Mouse (Mus musculus) bone marrow, adult 2 months (tissue): ENCODE results near the gene Lactb. TPM values are rescaled to one million over a fixed set of nuclear protein-coding genes. Genes with fewer than 3 reads are reported as not detected.
"Not testable (repeated sequence)": the region's sequence is repeated elsewhere in the genome, so short reads cannot be mapped to it uniquely, and the experiment has no call there.

Source experiments
- H3K27ac ChIP-seq: fragments of 200-500 bp; 2 replicates; pipeline ENCODE4 v1.5.1; 2012; ENCODE audit warnings: low read depth, mild to moderate bottlenecking, control low read depth, inconsistent platforms, low read length; ENCODE audit not compliant: control insufficient read depth, poor library complexity, insufficient read depth
- H3K4me1 ChIP-seq: fragments of 200-500 bp; 2 replicates; pipeline ENCODE4 v1.6.1; 2011; ENCODE audit warnings: low read length; ENCODE audit not compliant: control insufficient read depth, insufficient read depth
- H3K4me3 ChIP-seq: fragments of 200-500 bp; replicated peaks from 2 replicates; pipeline ENCODE3; 2011; ENCODE audit warnings: mild to moderate bottlenecking, low read depth, low read length, control low read depth; ENCODE audit not compliant: control insufficient read depth
- CTCF ChIP-seq: fragments of 200-500 bp; IDR thresholded peaks from 2 replicates; pipeline ENCODE4 v1.5.1; 2011; ENCODE audit warnings: low read length, control low read depth; ENCODE audit not compliant: control insufficient read depth, insufficient read depth
- POLR2A ChIP-seq: fragments of 200-500 bp; IDR thresholded peaks from 2 replicates; pipeline ENCODE4 v1.6.1; 2011; ENCODE audit warnings: low read depth, mild to moderate bottlenecking, control low read depth, low read length, borderline replicate concordance; ENCODE audit not compliant: control insufficient read depth
- WGBS: fragments of 180-500 bp; shearing (Covaris S2); methylation state at CpG from one replicate; pipeline ENCODE4 v1.1.7; 2018; 5-methylcytosine and 5-hydroxymethylcytosine counted together
- polyA plus RNA-seq: library from polyadenylated mRNA; stranded (reverse); fragments of >200 nt; gene quantifications from 2 replicates; pipeline ENCODE4 v1.2.4, GENCODE M21; 2011; ENCODE audit warnings: low replicate concordance; ENCODE audit not compliant: missing spikeins, insufficient read depth, insufficient read length

Lactb gene
- polyA plus RNA-seq, 1 experiment: 8.1 TPM

DNA sequence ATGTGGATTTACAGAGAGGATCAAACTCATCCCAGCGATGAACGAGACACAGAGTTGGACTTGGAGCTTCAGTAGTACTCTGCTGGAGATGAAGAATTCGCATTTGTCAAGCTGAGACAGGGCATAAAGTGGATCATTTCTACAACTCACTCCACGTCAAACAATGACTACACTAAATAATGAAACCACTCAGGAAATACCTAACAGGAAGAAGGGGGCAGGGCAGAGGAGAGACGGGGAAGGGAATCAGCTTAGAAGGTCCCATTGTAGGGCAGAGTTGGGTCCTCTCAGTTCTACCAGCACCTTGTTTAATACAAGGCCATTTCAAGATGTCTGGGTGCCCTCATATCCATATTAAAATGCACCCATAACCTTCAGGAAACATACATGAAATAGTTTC lies 59.9 kb downstream of the Lactb start:
- WGBS: 8% methylated on average over 5 of the region's 5 CpGs
- peaks cover 10% of the 10 kb centered on the region; the same call in 1 of the 2 replicates for H3K4me1 ChIP-seq
- H3K27ac ChIP-seq: peak overlapping the region; percentile 74; the same call in 1 of the 2 replicates
- no peak for TF ChIP-seq CTCF
- TF ChIP-seq POLR2A: no peak
- H3K4me3 ChIP-seq: no peak overlapping the region

DNA sequence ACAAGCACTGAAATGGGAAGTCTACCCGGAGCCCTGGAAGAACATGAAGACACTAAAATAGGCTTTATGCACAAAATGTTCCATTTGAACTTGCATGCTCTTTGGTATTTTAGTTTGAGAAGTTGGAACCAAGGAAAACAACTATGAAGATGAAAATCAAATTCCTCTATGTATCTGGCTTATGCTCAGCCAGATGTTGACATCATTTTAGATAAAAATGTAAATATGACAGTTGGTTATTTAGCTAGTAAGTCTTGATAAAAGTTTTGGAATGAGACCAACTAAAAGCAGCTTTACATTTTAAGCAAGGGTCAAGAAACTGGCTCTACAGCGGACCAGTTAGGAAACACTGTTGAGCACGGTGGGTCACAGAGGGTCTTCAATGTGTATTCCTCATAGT lies 60.7 kb downstream of the Lactb start:
- no peak for TF ChIP-seq POLR2A
- TF ChIP-seq CTCF: no peak
- H3K27ac ChIP-seq: peak overlapping the region; percentile 37; the same call in 1 of the 2 replicates
- no peak overlapping the region for H3K4me3 ChIP-seq
- WGBS: 50% methylated on average over 3 of the region's 3 CpGs
- H3K4me1 ChIP-seq: peaks cover 10% of the 10 kb centered on the region; the same call in 1 of the 2 replicates

DNA sequence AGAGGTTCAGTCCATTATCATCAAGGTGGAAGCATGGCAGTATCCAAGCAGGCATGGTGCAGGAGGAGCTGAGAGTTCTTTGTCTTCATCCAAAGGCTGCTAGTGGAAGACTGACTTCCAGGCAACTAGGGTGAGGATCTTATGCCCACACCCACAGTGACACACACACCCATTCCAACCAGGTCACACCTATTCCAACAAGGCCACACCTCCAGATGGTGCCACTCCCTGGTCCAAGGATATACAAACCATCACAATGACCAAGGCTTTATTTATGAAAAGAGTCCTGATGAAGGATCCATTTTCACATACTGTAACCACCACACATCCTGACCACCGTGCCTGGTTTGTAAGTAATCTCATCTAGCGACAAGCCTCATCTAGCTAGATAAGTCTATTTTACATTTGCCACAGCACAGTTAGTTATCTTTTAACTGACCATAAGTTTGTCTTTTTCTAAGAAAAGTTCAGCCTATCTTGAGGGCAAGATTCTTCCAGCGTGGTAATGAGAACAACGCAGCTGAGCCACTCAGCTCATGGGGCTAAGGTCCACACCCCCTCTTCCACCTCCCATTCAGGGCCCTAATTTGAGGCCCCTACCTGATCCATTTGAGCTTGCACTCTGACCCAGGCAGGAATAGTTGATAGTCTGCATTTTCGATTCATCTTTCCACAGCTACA lies 61.9 kb downstream of the Lactb start:
- H3K27ac ChIP-seq: peak overlapping the region; percentile 45; the same call in 1 of the 2 replicates
- 62% methylated on average over 5 of the region's 5 CpGs for WGBS

DNA sequence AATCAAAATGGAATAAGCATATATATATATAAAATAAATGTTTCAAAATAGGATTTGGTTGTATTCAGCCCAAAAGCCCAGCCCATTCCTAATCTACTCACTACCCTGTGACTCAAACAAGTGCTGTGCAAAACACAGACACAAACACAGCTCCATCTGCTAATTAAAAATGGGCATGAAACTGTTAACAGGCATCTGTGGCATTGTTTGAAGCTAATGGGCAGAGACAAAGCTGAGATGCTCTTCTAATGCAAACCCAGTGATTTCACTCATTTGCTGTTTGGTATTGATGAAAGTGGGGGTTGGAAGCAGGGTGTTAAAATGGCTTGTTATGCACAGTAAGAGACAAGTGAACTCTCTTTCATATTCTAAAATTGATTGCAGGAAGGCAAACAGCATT lies 63.0 kb downstream of the Lactb start:
- H3K27ac ChIP-seq: no peak overlapping the region
- H3K4me3 ChIP-seq: no peak overlapping the region
- H3K4me1 ChIP-seq: peaks cover 12% of the 10 kb centered on the region; the same call in 1 of the 2 replicates
- TF ChIP-seq POLR2A (no peak), CTCF (no peak)

More for the DNA sequence above, 61.9 kb downstream of the Lactb start:
- peaks cover 10% of the 10 kb centered on the region; the same call in 1 of the 2 replicates for H3K4me1 ChIP-seq
- not testable (repeated sequence) for H3K4me3 ChIP-seq

DNA sequence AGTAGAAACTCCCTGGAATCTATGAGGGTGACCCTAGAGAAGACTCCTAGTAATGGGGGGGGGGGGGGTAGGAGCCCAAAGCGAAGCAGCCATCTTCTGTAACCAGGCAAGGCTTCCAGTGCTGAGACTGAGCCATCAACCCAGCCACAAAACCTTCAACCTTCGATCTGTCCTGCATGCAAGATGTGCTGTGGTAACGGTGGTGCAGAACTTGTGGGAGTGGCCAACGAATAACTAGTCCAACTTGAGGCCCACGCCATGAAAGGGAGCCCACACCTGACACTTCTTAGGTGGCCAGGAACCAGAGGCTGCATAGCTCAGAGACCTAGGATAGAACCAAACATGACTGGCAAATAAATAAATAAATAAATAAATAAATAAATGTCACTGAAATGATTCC lies 64.6 kb downstream of the Lactb start:
- no peak overlapping the region for H3K4me3 ChIP-seq
- WGBS: 43% methylated on average over 5 of the region's 5 CpGs
- peaks cover 9% of the 10 kb centered on the region; the same call in 1 of the 2 replicates for H3K4me1 ChIP-seq
- TF ChIP-seq POLR2A (no peak), CTCF (no peak)
- no peak overlapping the region for H3K27ac ChIP-seq

DNA sequence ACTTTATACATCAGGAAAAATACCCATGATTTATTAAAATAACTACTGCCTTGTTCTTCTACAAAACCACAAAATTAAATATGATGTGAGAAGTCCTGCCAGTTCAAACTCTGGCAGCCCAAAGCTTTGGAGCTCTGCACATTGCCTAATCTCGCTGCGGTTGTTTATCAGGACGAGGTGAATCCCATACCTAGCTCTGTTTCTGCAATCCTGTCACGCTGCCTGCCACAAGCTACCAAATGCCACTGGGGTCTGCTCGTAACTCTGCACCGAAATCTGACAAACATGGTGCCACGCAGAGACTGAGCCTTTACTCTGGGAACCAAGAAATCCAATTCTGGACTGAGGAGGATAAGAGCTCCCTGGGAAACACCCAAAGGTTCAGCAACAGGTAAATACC lies 65.4 kb downstream of the Lactb start:
- Histone ChIP-seq H3K27ac (peak overlapping the region; percentile 22), H3K4me3 (no peak overlapping the region), H3K4me1 (peaks cover 9% of the 10 kb centered on the region; the same call in 1 of the 2 replicates)
- TF ChIP-seq CTCF (no peak), POLR2A (no peak)
- 30% methylated on average over 7 of the region's 7 CpGs for WGBS

DNA sequence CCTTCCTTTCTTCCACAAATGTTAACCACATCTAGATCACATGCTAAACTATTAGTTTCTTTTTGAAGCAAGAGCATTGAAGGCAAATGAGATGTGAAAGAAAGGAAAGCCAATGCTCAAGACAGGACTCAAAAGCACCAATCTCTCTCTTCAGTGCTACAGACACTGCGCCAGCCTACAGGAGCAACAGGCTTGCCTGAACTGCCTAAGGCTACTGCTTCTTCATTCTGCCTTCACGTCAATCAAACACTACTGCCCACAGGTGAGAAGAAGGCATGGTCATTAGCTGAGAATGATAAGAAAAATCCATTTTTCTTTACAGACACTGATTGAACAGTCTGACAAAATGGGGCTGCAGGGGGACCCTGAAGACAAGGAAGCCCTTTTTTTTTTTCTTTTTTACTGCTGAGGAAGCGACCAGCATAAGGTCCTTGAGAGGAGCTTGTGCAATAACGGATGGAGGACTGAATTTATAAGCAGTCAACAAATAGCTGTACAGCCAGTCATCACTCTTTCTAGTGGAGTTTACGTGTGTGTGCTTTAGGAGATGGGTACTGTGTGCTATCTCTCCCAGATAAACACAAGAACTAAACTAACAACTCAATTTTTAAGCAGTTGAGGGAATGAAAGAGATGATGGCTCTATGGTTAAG lies 67.4 kb downstream of the Lactb start:
- Histone ChIP-seq H3K27ac (no peak overlapping the region; the same call in 1 of the 2 replicates), H3K4me1 (peaks cover 3% of the 10 kb centered on the region; the same call in 1 of the 2 replicates), H3K4me3 (no peak overlapping the region)
- no peak for TF ChIP-seq POLR2A
- TF ChIP-seq CTCF: no peak
- 34% methylated on average over 5 of the region's 5 CpGs for WGBS

DNA sequence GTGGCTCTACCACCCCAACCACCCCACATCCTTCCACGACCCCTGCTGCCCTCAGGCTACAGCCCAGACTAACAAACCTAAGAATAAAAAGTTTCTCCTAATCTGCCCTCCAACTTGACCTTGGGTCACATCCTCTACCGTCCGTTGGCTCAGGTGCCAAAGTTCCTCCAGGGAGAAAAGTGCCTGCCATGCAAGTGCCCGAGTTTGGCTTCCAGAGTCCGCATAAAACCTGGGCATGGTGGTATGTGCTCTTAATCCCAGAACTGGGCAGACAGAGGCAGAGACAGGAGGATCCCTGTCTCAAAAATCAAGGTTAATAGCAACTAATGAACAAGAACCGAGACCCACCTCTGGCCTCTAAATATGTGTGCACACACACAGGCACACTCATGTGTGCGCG lies 68.2 kb downstream of the Lactb start:
- peaks cover 3% of the 10 kb centered on the region; the same call in 1 of the 2 replicates for H3K4me1 ChIP-seq
- H3K27ac ChIP-seq: no peak overlapping the region
- no peak for TF ChIP-seq POLR2A
- 73% methylated on average over 8 of the region's 8 CpGs for WGBS
- no peak overlapping the region for H3K4me3 ChIP-seq
